Mouse (Mus musculus): ENCODE results near the gene Ppp2r5b.

GRCm38 (mm10) chr19:6184131-6184530 lies 51.5 kb downstream of the Ppp2r5b start, which contains the start of gene Majin:
- TF ChIP-seq CTCF (IDR thresholded peaks at IDR 0.05; ENCODE audit: low read depth) = no peak
- TF ChIP-seq EP300 (IDR thresholded peaks at IDR 0.05; ENCODE audit: low read depth) = no peak
